Mouse (Mus musculus): ENCODE data around the gene Acvr1.

DNA sequence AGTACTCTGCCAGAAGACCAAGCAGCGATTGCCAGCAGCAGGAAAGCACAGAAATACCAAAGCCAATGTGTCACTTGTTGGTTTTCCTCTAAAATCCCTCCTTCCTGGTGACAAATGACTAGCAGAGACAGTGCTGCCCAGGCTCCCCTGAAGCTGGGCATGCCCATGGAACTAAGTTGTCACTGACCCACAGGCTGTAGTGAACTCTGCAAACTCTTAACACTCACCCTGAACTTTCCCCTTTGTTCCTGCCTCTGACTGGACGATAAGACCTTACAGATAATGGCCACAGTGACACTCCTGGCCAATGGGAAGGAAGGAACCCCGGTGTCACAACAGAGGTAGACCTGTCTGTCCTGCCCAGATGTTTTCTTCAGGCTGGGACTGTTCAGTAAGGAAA lies 53.7 kb downstream of the Acvr1 start:
- TF ChIP-seq CTCF (IDR thresholded peaks at IDR 0.05; ENCODE audit: low read depth) (no peak), EP300 (IDR thresholded peaks at IDR 0.05; ENCODE audit: low read depth) (no peak)

All from heart, postnatal 0 days (tissue).